Mouse (Mus musculus): ENCODE measurements around the gene Spata46. TPM values are rescaled to one million over a fixed set of nuclear protein-coding genes. Genes with fewer than 3 reads are reported as not detected.

Gene Spata46
- polyA plus RNA-seq (2017; shearing (Covaris generic)) = not detected

GRCm38 (mm10) chr1:170308503-170308902 is at the start of gene Spata46:
Gene Spata46 (plus strand): TSS chr1:170308803.
- no peak for ATAC-seq

- ATAC-seq = no peak
Observed at GRCm38 (mm10) chr1:170270281-170270680, 38.3 kb upstream of the Spata46 start.

GRCm38 (mm10) chr1:170270696-170271095 is 37.9 kb upstream of the Spata46 start:
- ATAC-seq = no peak

GRCm38 (mm10) chr1:170273252-170273651 is 35.4 kb upstream of the Spata46 start:
- ATAC-seq = no peak

GRCm38 (mm10) chr1:170277016-170277415 is 31.6 kb upstream of the Spata46 start, which contains the start of gene Sh2d1b1:
Gene Sh2d1b1 (plus strand): TSS chr1:170277320.
- no peak for ATAC-seq

- ATAC-seq = no peak
Observed at GRCm38 (mm10) chr1:170282415-170283129, 26.0 kb upstream of the Spata46 start.

- ATAC-seq = no peak
Observed at GRCm38 (mm10) chr1:170292239-170292951, 16.2 kb upstream of the Spata46 start.

GRCm38 (mm10) chr1:170293257-170293656 is 15.3 kb upstream of the Spata46 start:
- ATAC-seq = no peak

- no peak for ATAC-seq
Observed at GRCm38 (mm10) chr1:170294786-170295570, 13.6 kb upstream of the Spata46 start.

- ATAC-seq = no peak
Observed at GRCm38 (mm10) chr1:170299496-170299895, 9.1 kb upstream of the Spata46 start.

- no peak for ATAC-seq
Observed at GRCm38 (mm10) chr1:170301686-170302085, 6.9 kb upstream of the Spata46 start.

- ATAC-seq = no peak
Observed at GRCm38 (mm10) chr1:170302456-170302855, 6.1 kb upstream of the Spata46 start.

GRCm38 (mm10) chr1:170303103-170303502 is 5.5 kb upstream of the Spata46 start:
- no peak for ATAC-seq

- ATAC-seq = no peak
Observed at GRCm38 (mm10) chr1:170305002-170305401, 3.6 kb upstream of the Spata46 start.

GRCm38 (mm10) chr1:170306232-170306631 is 2.4 kb upstream of the Spata46 start, which contains the start of gene Gm7694:
Gene Gm7694 (minus strand): TSS chr1:170306332.
- ATAC-seq = no peak

- ATAC-seq = no peak
Observed at GRCm38 (mm10) chr1:170311431-170311830, 2.8 kb downstream of the Spata46 start.

- ATAC-seq = no peak
Observed at GRCm38 (mm10) chr1:170322046-170322445, 13.4 kb downstream of the Spata46 start.

GRCm38 (mm10) chr1:170323001-170323400 is 14.4 kb downstream of the Spata46 start:
- ATAC-seq = no peak

- no peak for ATAC-seq
Observed at GRCm38 (mm10) chr1:170324312-170324711, 15.7 kb downstream of the Spata46 start.

GRCm38 (mm10) chr1:170325277-170325676 is 16.7 kb downstream of the Spata46 start:
- ATAC-seq = no peak

- no peak for ATAC-seq
Observed at GRCm38 (mm10) chr1:170331926-170332325, 23.3 kb downstream of the Spata46 start.

GRCm38 (mm10) chr1:170332775-170333174 is 24.2 kb downstream of the Spata46 start:
- no peak for ATAC-seq

- ATAC-seq = no peak
Observed at GRCm38 (mm10) chr1:170339943-170340342, 31.3 kb downstream of the Spata46 start.
